Mouse (Mus musculus): ENCODE results near the gene Myo16. TPM values are rescaled to one million over a fixed set of nuclear protein-coding genes. Genes with fewer than 3 reads are reported as not detected.

Gene Myo16
- total RNA-seq, 2 experiments from 2014 or later: 22.1 to 23.7 TPM

DNA sequence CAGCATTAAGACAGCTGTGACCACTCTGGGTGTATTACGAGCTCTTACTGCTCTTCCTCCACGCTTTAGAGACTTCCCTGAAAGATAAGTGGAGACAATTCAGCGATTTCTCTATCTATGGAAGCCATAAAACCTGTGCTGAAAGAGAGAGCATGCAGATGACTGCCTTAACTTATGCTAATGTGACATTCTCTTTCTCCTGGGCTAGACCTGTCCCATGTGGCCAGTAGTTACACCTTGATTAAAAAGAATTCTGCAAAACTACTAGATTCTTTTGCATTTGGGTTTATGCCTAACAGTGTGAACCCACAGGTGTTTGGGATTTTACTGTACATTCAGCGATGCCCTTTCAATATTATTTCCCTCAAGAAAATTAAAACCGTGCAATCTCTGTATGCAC, 328.4 kb downstream of the Myo16 start:
- no peak overlapping the region for H3K27ac ChIP-seq
- TF ChIP-seq CTCF (conservative IDR thresholded peaks at IDR 0.05): no peak
- H3K4me3 ChIP-seq: no peak overlapping the region
- DNase-seq (ENCODE audit: low spot score in 2 of 2): no peak

DNA sequence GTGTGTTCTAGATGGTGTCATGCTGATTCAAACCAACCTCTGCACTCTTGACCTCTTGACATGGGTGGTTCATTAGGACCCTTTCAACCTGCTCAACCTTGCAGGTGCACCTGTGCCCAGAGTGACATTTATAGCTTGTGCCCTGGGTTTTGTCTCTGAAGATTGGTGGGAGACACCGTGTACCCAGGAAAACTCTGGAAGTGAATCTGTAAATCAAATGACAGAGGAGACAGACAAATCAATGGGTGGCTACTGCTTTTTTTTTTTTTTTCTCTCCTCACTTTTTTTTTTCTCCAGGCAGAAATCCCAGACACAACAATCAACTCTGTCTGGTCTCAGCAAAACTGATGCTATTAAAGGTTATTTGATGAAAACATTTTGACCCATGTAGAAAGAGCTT, 329.2 kb downstream of the Myo16 start:
- no peak for DNase-seq (ENCODE audit: low spot score in 2 of 2)
- no peak overlapping the region for H3K4me3 ChIP-seq
- no peak overlapping the region for H3K27ac ChIP-seq
- TF ChIP-seq CTCF (conservative IDR thresholded peaks at IDR 0.05): no peak

DNA sequence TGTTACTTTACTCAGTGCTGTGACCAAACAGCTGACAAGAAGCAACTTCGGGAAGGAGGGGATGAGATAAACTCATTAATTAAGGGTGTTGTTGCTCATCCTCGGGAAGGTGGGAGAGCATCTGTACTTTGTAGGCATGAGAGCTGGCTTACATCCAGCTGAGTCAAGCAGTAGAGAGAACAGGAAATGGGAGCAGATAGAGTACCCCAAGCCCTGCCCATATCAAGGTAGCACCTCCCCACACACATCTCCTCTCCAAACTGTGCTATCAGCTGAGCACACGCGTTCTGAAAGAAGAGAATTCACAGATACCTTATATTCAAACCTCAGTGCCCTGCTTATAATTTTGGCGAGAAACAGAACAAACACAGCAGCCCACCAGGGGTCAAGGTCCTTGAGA, 330.1 kb downstream of the Myo16 start:
- no peak overlapping the region for H3K4me3 ChIP-seq
- H3K27ac ChIP-seq: no peak overlapping the region
- DNase-seq (ENCODE audit: low spot score in 2 of 2): no peak
- TF ChIP-seq CTCF (conservative IDR thresholded peaks at IDR 0.05): no peak

DNA sequence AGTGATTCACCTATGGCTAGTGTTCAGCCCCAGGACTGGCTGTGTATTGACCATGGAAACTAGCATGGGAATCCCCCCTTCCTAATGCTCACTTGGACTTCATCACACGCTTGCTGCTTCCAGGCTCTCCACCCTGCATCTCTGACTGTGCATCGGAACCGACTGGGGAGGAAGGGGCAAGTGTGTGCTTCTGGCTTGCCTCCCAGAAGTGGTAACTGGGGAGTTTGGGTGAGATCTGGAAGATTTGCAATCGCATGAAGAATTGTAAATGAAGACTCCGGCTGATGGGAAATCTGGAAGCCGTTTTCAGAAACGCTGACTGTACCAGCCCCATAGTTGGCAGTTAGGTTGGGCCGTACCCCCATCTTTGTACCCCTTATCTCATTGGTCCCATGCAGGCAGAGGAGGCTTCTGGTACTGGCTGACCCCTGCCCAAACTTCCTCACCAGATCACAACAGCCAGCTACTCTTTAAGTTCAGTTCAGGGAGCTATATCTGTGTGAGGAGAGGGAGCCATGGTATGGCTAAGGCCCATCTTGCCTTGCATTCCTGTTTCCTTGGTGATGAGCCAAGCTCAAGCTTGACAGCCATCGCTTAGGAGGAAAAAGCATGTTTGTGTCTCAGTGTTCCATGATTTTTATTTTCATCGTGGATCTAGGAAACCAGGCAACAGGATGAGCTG, 336.2 kb downstream of the Myo16 start:
- Histone ChIP-seq H3K27ac (peak overlapping the region; percentile 57), H3K4me3 (no peak overlapping the region)
- peak in 1 of 2 experiments; percentile 23 for DNase-seq (ENCODE audit: low spot score in 2 of 2)
- TF ChIP-seq CTCF (conservative IDR thresholded peaks at IDR 0.05): no peak

DNA sequence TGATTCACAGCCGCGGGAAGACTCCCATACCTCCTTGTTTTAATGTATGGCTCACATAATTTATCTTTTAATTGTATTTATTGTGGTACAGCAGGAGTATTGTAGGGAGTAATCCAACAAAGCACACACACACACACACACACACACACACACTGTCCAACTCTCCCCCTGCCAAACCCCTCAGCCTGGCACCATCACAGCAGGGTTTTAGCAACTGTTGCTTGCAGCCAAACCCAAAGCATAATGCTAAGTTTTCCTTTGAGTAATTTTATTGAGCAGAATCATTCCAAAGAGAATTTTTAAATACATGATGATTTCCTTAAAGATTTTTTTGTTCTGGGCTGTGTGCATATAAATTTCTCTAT, 336.7 kb downstream of the Myo16 start:
- Histone ChIP-seq H3K27ac (peak overlapping the region; percentile 57), H3K4me3 (no peak overlapping the region)
- no peak for DNase-seq (ENCODE audit: low spot score in 2 of 2)
- no peak for TF ChIP-seq CTCF (conservative IDR thresholded peaks at IDR 0.05)

DNA sequence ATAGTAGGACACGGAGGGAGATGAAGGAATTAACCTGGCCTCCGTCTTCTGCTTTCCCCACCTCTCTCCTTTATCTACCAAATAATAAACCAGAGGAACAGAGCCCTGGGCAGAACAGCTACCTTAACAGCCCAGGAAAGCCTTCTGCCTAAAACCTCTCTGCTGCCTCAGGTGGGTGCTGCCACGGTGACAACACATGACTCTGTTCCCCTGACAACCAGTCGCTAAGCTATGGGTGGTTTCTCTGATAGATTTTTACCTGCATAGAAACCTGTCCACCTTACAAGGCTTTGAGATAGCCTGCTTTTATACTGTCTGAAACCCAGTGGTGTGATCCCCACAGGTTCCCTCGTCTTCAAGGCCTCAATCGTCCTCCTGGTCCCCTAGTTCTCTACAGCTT, 337.2 kb downstream of the Myo16 start:
- no peak for DNase-seq (ENCODE audit: low spot score in 2 of 2)
- no peak overlapping the region for H3K4me3 ChIP-seq
- no peak overlapping the region for H3K27ac ChIP-seq
- TF ChIP-seq CTCF (conservative IDR thresholded peaks at IDR 0.05): no peak

DNA sequence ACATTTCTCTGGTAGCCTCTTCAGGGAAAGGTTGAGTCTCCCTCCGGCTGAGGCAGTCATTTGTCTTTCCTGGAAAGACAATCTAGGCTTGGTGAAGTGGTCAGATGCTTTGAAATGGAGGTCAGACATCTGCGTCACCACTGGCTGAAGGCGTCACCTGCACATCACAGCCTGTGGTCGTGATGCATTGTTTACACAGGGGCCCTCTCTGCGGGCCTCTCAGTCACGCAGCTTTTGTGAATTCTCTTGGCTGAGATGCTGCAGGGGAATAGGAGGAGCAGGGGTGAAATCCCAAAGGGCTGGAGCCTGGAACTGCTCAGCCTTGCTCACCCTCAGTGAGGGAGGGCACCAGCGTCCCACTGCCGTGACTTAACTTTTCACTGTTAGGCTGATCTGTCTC, 346.1 kb downstream of the Myo16 start:
- no peak for TF ChIP-seq CTCF (conservative IDR thresholded peaks at IDR 0.05)
- no peak for DNase-seq (ENCODE audit: low spot score in 2 of 2)

DNA sequence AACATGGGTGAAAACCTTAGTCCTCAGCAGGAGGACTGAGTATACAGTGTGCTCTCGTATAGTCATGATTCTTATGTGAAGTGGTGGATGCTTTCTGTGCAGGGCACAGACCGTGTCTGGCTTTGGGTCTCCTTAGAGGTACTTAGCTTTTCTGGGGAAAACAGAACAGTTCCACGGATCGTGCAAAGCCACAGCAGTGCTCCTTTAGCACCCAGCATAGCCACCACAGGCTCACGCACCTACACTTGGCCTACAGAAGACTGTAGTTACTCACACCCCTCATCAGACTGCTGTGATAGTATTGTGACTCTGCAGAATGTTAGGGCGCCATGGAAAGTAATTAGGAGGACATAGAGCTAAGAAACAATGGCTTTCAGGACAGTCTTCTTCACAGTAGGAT, 346.8 kb downstream of the Myo16 start:
- TF ChIP-seq CTCF (conservative IDR thresholded peaks at IDR 0.05): no peak
- H3K27ac ChIP-seq: no peak overlapping the region
- H3K4me3 ChIP-seq: no peak overlapping the region
- DNase-seq (ENCODE audit: low spot score in 2 of 2): no peak

More for the DNA sequence above, 346.1 kb downstream of the Myo16 start:
- Histone ChIP-seq H3K4me3 (no peak overlapping the region), H3K27ac (no peak overlapping the region)

DNA sequence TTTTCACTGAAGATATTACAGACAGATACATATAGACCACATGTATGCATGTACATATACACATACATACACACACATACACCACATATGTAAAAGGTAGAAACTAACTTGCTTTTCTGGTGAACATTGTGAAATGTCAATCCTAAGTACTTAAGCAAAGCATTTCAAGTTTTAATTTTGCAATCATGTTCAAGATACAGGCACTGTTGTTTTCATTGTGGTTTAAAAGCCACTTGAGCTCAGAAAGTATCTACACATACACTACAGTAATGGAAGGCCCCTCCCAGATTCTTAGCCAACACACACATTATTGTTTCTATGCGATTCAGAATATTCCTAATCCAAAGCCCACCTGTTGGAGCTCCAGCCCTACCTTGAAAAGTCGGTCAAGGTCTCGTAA, 348.0 kb downstream of the Myo16 start:
- no peak overlapping the region for H3K4me3 ChIP-seq
- no peak overlapping the region for H3K27ac ChIP-seq
- no peak for TF ChIP-seq CTCF (conservative IDR thresholded peaks at IDR 0.05)
- DNase-seq (ENCODE audit: low spot score in 2 of 2): no peak

DNA sequence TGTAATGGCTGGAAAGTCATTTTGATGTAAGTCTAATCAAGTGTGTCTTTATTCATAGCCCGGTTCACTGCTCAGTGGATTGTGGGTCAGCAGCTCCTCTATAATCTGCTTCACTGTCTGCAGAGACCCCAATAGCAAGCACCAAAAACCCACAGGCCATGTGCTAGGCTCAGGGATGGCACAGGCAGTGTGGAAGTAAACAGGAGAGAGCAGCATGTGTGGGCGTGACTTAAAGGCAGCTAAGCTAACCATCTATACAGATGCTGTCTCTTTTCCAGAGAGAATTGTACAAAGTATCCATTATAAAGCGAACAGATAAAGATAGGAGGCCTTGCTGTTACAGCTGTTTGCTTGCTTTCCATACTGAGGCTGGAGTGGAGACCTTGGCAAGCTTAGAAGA, 358.4 kb downstream of the Myo16 start:
- DNase-seq (ENCODE audit: low spot score in 2 of 2): no peak
- Histone ChIP-seq H3K4me3 (no peak overlapping the region), H3K27ac (no peak overlapping the region)
- TF ChIP-seq CTCF (conservative IDR thresholded peaks at IDR 0.05): no peak

DNA sequence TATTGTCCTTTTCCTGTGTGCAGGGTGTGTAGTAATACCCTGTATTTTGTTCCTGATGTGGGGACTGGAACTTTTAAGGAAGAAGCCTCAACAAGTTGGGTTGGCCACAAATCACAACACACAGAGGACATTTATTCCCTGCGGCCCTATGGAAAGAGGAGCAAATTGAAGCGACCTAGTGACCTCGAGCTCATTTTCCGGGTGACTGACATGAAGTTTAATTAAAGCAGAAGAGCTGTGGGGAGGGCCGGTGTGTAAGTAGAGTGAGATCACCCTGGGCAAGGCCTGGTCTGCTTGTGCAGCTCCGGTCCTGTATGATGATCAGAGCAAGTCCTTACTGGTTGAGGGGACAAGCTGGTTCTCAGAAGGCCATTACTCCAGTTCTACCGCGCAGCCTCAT, 363.7 kb downstream of the Myo16 start:
- no peak for TF ChIP-seq CTCF (conservative IDR thresholded peaks at IDR 0.05)
- Histone ChIP-seq H3K27ac (no peak overlapping the region), H3K4me3 (no peak overlapping the region)
- DNase-seq (ENCODE audit: low spot score in 2 of 2): no peak

DNA sequence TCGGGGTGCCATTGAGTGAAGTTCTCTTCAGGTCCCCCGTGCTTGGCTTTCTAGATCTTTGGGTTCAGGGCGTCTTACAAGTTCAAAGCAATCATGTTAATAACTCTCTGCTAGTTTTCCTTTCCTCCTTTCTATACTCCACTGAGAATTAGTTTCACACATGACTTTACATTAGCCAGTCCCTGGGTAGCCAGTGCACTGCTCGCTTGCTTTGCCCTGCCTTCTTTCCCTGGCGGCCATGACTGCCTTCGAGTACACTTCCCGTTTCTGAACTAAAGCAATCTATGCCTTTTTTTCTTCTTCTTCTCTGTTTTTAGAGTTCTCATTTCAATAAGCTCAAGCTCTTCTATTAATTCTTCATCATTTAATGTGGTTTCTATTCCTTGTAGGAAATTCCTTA, 365.6 kb downstream of the Myo16 start:
- Histone ChIP-seq H3K4me3 (no peak overlapping the region), H3K27ac (no peak overlapping the region)
- no peak for TF ChIP-seq CTCF (conservative IDR thresholded peaks at IDR 0.05)
- DNase-seq (ENCODE audit: low spot score in 2 of 2): no peak

DNA sequence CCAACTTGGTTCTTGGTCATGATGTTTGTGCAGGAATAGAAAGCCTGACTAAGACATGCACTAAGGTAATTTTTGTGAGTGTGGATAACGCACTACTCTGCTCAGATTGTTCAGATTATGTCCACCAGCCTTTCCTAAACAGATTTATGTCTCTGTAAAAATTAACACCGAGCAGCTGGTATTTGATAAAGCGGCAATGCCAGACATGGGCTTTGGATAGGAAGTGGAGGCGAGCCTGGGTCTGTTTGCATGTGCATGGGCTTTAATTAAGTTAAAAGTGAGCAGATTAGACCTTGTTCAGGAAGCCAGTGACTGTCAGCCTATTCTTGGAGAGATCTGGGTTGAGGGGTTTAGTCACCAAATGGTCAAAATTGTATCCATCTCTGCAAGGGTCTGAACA, 367.8 kb downstream of the Myo16 start:
- no peak for TF ChIP-seq CTCF (conservative IDR thresholded peaks at IDR 0.05)
- Histone ChIP-seq H3K4me3 (no peak overlapping the region), H3K27ac (peak overlapping the region; percentile 23; the same call in 1 of the 2 replicates)
- DNase-seq (ENCODE audit: low spot score in 2 of 2): peak in 1 of 2 experiments; percentile 39

DNA sequence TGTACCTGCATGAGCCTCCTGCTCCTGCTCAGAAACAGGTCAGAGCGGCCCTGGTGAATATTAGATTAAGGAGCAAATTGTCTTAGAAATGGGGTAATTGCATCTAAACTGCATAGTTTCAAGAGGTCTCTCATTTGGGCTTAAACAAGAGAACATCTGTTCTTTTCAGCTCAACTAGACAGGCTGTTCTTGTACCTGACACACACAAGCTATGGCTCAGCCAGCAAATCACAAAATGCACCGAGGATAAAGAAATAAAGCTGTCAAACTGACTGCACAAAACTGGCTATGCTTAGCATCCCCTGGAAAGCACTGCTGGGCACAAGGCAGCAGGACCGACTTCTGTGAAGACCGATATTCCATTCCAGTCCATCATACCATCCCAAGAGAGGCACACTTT, 372.0 kb downstream of the Myo16 start:
- no peak for TF ChIP-seq CTCF (conservative IDR thresholded peaks at IDR 0.05)
- no peak overlapping the region for H3K4me3 ChIP-seq
- no peak for DNase-seq (ENCODE audit: low spot score in 2 of 2)
- peak overlapping the region; percentile 85 for H3K27ac ChIP-seq

Measured in layer of hippocampus, adult 2 months (tissue).